Mouse (Mus musculus): ENCODE measurements around the gene Cmss1. TPM values are rescaled to one million over a fixed set of nuclear protein-coding genes. Genes with fewer than 3 reads are reported as not detected.
A peak's percentile ranks its signal among the peaks of the same experiment; 100 is the strongest.

The Cmss1 gene
- polyA plus RNA-seq (2015; fragmentation: Nextera tagmentation; extraction: Ambion mirVana), result 24.5 and 26.5 TPM in 2 replicates

DNA sequence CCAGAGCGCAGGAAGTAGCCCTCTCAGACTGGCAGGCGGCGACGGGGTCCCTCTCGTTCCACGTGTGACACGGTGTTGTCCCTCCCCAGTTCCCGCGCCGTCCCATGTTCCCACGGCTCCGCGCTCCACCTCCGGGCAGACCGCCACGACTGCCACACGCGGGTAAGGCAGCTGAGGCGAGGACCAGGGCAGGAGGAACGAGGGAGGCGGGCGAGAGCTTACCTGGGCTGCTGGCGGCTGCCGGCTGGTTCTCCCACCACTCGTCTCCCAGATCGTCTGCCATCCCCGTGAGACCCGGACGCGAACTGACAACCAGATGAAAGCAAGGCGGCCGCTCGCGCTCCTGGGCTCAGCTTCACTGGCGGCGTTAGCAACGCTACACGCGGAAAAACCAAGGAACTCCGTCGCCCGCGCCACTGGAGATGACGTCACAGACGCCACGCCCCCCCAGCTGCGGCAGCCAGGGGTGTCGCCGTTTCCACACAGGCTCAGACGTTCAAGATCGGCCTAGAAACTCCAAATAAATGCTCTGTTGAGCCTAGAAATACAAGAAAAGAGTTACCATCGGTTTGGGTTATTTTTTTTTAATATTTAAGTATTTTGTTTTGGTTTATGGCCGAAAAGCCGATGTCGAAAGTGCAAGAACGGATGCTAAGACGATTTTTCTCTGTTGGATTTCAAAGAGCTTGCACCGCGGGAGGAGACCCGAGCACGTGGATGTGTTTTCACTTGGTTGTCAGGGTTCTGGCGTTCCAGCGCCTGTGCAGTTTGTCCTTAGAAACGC is at the start of gene Cmss1:
Gene Cmss1 (minus strand): TSS at position 421 of the 784 bp plus-strand sequence.
- H3K9me3 ChIP-seq (ENCODE audit: control insufficient read depth, low read length), result no peaks in the 10 kb centered on the region
- DNase-seq (ENCODE audit: low spot score), result peak; percentile 94
- 0 out of 2 replicates have a peak within 1 kb of the TSS, but pooled peaks have one; percentile 45 for H3K27ac ChIP-seq (replicated peaks)
- H3K27me3 ChIP-seq (ENCODE audit: control insufficient read depth, insufficient read depth, low read length), result no peaks in the 10 kb centered on the region
- no peaks in the 10 kb centered on the region for H3K4me1 ChIP-seq (replicated peaks; ENCODE audit: control insufficient read depth, insufficient read depth)
- peak; percentile 66 for TF ChIP-seq EP300 (optimal IDR thresholded peaks at IDR 0.05)
- peak; percentile 28; the same call in 1 of the 2 replicates for TF ChIP-seq CTCF (IDR thresholded peaks at IDR 0.05; ENCODE audit: low read depth)
- under 1% methylated on average over 64 of the region's 64 CpGs for WGBS
- peak; percentile 93 for ATAC-seq (ENCODE audit: low FRiP score, low TSS enrichment)
- peak within 1 kb of the TSS; percentile 95 for H3K4me3 ChIP-seq (ENCODE audit: low read depth, low read length)
- peak within 1 kb of the TSS; percentile 86 for H3K4me2 ChIP-seq (replicated peaks; ENCODE audit: low read depth)
- H3K9ac ChIP-seq (ENCODE audit: low read length), result peak within 1 kb of the TSS; percentile 71
- H3K36me3 ChIP-seq (ENCODE audit: control insufficient read depth, insufficient read depth, low read length), result no peaks in the 10 kb centered on the region

DNA sequence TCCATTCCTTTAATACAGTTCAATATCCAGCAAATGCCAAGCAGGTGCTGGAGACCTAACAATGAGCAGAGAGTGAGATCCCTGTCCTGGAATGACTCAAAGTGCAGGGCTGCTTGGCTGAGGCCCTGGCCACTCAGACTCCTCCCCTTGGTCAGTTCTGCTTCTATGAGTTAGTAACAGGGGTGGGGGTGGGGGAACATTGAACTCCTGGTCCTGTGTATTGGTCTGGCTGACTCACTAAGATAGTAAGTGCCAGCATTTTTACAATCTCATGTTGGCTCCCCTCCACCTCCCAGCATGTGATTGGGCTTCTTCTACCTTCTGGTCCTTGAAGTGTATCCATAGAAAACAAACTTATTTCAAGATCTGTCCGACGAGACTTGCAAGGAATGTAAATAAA is 43.2 kb upstream of the Cmss1 start:
- TF ChIP-seq EP300 (optimal IDR thresholded peaks at IDR 0.05) (no peak), CTCF (IDR thresholded peaks at IDR 0.05; ENCODE audit: low read depth) (no peak)
- no peaks in the 10 kb centered on the region for H3K9me3 ChIP-seq (ENCODE audit: control insufficient read depth, low read length)
- H3K27ac ChIP-seq (replicated peaks), result no peak overlapping the region
- H3K27me3 ChIP-seq (ENCODE audit: control insufficient read depth, insufficient read depth, low read length), result no peaks in the 10 kb centered on the region
- DNase-seq (ENCODE audit: low spot score) (peak; percentile 37), ATAC-seq (ENCODE audit: low FRiP score, low TSS enrichment) (peak; percentile 68; the same call in 1 of the 2 replicates)
- 17% methylated on average over 2 of the region's 2 CpGs for WGBS
- H3K36me3 ChIP-seq (ENCODE audit: control insufficient read depth, insufficient read depth, low read length), result no peaks in the 10 kb centered on the region
- H3K4me3 ChIP-seq (ENCODE audit: low read depth, low read length), result no peak overlapping the region
- H3K4me1 ChIP-seq (replicated peaks; ENCODE audit: control insufficient read depth, insufficient read depth), result no peaks in the 10 kb centered on the region; the same call in 1 of the 2 replicates
- no peak overlapping the region for H3K9ac ChIP-seq (ENCODE audit: low read length)
- no peak overlapping the region for H3K4me2 ChIP-seq (replicated peaks; ENCODE audit: low read depth)

DNA sequence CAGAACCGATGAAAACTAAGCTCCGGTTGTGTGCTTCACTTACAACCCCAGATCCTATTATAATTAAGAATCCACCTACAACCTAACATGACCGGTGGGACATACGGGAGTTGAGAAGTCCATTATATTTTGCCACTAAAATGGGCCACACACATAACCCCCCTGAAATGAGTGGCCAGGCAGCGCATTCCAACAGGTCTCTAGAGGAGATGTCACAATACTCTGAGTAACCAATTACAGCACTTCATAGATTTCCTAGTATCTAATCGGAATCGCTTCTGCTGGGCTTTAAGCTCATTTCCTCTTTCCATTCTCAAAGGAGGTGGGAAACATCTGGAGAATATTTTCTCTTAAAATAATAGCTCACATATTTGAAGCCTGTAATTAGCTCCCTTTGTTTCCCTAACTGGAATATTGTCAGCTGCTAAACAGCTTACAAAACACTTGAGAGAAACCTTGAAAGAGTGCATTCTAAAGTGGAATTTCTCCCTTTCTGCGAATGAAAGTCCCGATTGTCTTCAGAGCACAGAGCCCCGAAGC is 34.8 kb upstream of the Cmss1 start:
- no peaks in the 10 kb centered on the region for H3K4me1 ChIP-seq (replicated peaks; ENCODE audit: control insufficient read depth, insufficient read depth)
- no peaks in the 10 kb centered on the region for H3K36me3 ChIP-seq (ENCODE audit: control insufficient read depth, insufficient read depth, low read length)
- no peak for TF ChIP-seq CTCF (IDR thresholded peaks at IDR 0.05; ENCODE audit: low read depth)
- no peak for TF ChIP-seq EP300 (optimal IDR thresholded peaks at IDR 0.05)
- DNase-seq (ENCODE audit: low spot score), result no peak
- no peak for ATAC-seq (ENCODE audit: low FRiP score, low TSS enrichment)
- H3K27me3 ChIP-seq (ENCODE audit: control insufficient read depth, insufficient read depth, low read length), result no peaks in the 10 kb centered on the region
- no peak overlapping the region for H3K4me2 ChIP-seq (replicated peaks; ENCODE audit: low read depth)
- no peak overlapping the region for H3K4me3 ChIP-seq (ENCODE audit: low read depth, low read length)
- no peaks in the 10 kb centered on the region for H3K9me3 ChIP-seq (ENCODE audit: control insufficient read depth, low read length)
- H3K9ac ChIP-seq (ENCODE audit: low read length), result no peak overlapping the region
- H3K27ac ChIP-seq (replicated peaks), result no peak overlapping the region
- WGBS, result 87% methylated on average over 10 of the region's 10 CpGs

DNA sequence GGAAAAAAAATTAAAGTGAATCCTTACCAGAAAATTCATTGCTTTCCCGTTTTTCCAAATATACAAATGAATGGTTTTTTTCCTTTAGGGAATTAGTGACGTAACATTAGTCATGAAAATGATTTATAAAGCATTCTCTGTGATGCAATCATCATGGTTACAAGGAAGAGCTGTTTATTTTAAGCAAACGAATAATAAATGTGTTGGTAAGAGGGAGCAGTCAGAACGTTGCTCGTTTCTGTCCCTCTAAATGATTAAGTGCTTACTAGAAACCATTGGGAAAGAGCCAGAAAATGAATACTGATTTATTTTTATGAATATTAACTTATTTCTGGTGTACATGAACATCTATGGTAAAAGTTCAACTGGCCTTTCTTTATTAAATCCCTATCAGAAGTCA is 28.1 kb upstream of the Cmss1 start:
- ATAC-seq (ENCODE audit: low FRiP score, low TSS enrichment) (no peak), DNase-seq (ENCODE audit: low spot score) (no peak)
- Histone ChIP-seq H3K27me3 (ENCODE audit: control insufficient read depth, insufficient read depth, low read length) (no peaks in the 10 kb centered on the region), H3K9me3 (ENCODE audit: control insufficient read depth, low read length) (no peaks in the 10 kb centered on the region), H3K4me2 (replicated peaks; ENCODE audit: low read depth) (no peak overlapping the region), H3K4me1 (replicated peaks; ENCODE audit: control insufficient read depth, insufficient read depth) (no peaks in the 10 kb centered on the region), H3K36me3 (ENCODE audit: control insufficient read depth, insufficient read depth, low read length) (no peaks in the 10 kb centered on the region), H3K9ac (ENCODE audit: low read length) (no peak overlapping the region), H3K4me3 (ENCODE audit: low read depth, low read length) (no peak overlapping the region), H3K27ac (replicated peaks) (no peak overlapping the region)
- TF ChIP-seq CTCF (IDR thresholded peaks at IDR 0.05; ENCODE audit: low read depth) (no peak), EP300 (optimal IDR thresholded peaks at IDR 0.05) (no peak)
- WGBS, result 26% methylated on average over 5 of the region's 5 CpGs

DNA sequence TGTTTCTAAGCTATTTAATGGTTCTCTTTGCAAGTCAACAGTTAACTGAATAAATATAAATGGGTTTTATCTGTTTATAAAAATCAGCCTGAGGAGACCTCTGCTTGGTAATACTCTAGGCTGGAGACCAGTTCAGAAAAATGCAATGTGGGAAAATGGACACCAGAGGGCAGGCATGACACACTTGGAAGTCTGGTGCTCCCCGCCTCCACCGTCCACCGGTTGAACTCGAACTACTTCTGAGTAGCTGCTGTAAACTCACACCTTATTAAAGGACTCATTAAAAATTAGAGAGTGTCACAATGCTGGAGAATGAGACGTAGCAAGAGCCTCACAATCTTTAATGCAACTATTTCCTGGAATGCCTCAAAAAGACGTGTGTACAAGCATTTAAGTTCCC is 27.5 kb upstream of the Cmss1 start:
- ATAC-seq (ENCODE audit: low FRiP score, low TSS enrichment), result peak; percentile 67; the same call in 1 of the 2 replicates
- no peak for TF ChIP-seq EP300 (optimal IDR thresholded peaks at IDR 0.05)
- peak; percentile 90 for TF ChIP-seq CTCF (IDR thresholded peaks at IDR 0.05; ENCODE audit: low read depth)
- Histone ChIP-seq H3K9ac (ENCODE audit: low read length) (no peak overlapping the region), H3K9me3 (ENCODE audit: control insufficient read depth, low read length) (no peaks in the 10 kb centered on the region), H3K36me3 (ENCODE audit: control insufficient read depth, insufficient read depth, low read length) (no peaks in the 10 kb centered on the region), H3K27ac (replicated peaks) (no peak overlapping the region), H3K4me1 (replicated peaks; ENCODE audit: control insufficient read depth, insufficient read depth) (no peaks in the 10 kb centered on the region), H3K27me3 (ENCODE audit: control insufficient read depth, insufficient read depth, low read length) (no peaks in the 10 kb centered on the region), H3K4me2 (replicated peaks; ENCODE audit: low read depth) (no peak overlapping the region), H3K4me3 (ENCODE audit: low read depth, low read length) (no peak overlapping the region)
- peak; percentile 79 for DNase-seq (ENCODE audit: low spot score)
- WGBS, result 12% methylated on average over 6 of the region's 6 CpGs

DNA sequence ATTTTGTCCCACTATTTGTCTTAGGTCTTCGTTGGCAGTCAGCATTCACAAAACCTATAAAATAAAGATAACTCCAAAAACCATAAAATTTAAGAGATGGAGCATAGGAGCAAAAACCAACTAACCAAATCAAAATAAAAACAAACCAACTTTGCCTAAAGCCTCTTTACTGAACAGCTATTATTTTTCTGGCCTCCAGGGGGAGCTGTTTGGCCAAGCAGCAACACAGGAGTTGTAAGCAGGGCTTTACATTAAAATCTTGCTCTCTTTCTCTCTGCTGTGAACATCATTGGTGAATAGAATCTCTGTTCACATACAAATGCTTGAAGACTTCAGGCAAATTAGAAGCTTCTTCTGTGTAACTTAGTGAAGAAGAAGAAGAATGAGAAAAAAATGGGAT is 5.1 kb upstream of the Cmss1 start:
- ATAC-seq (ENCODE audit: low FRiP score, low TSS enrichment), result no peak

More for the DNA sequence above, 5.1 kb upstream of the Cmss1 start:
- Histone ChIP-seq H3K27ac (replicated peaks) (no peak overlapping the region), H3K4me3 (ENCODE audit: low read depth, low read length) (no peak overlapping the region), H3K4me1 (replicated peaks; ENCODE audit: control insufficient read depth, insufficient read depth) (no peaks in the 10 kb centered on the region), H3K9me3 (ENCODE audit: control insufficient read depth, low read length) (no peaks in the 10 kb centered on the region), H3K27me3 (ENCODE audit: control insufficient read depth, insufficient read depth, low read length) (no peaks in the 10 kb centered on the region), H3K4me2 (replicated peaks; ENCODE audit: low read depth) (no peak overlapping the region), H3K36me3 (ENCODE audit: control insufficient read depth, insufficient read depth, low read length) (no peaks in the 10 kb centered on the region), H3K9ac (ENCODE audit: low read length) (no peak overlapping the region)
- 5% methylated on average over 1 of the region's 1 CpGs for WGBS
- no peak for DNase-seq (ENCODE audit: low spot score)
- TF ChIP-seq EP300 (optimal IDR thresholded peaks at IDR 0.05), result no peak
- TF ChIP-seq CTCF (IDR thresholded peaks at IDR 0.05; ENCODE audit: low read depth), result peak; percentile 86

All from stomach, postnatal 0 days (tissue).